Mouse (Mus musculus): ENCODE measurements around the gene Nhlrc4. TPM values are rescaled to one million over a fixed set of nuclear protein-coding genes. Genes with fewer than 3 reads are reported as not detected.

Nhlrc4 gene
- polyA plus RNA-seq, 1 experiment from 2014 or later: 0.28 TPM

DNA sequence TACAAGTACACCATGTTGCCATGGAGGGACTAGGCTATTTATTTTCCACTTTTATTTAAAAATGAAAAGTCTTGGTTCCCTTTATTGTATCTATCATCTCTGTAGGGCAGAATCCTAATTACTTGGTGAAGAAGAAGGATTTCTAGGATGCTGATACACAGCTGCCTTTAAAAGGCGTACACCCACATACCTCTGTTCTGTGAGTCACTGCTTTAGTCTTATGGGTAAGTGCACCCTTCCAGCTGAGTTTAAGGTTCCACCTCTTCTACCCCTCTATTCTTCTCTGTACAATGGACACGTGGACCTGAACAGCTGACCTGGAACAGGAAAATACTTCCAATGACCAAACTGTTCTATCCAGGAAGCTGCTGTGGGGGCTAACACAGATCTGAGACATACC lies 37.1 kb downstream of the Nhlrc4 start:
- peaks cover 4% of the 10 kb centered on the region; the same call in 1 of the 2 replicates for H3K36me3 ChIP-seq (ENCODE audit: control insufficient read depth, insufficient read depth, low read length)

DNA sequence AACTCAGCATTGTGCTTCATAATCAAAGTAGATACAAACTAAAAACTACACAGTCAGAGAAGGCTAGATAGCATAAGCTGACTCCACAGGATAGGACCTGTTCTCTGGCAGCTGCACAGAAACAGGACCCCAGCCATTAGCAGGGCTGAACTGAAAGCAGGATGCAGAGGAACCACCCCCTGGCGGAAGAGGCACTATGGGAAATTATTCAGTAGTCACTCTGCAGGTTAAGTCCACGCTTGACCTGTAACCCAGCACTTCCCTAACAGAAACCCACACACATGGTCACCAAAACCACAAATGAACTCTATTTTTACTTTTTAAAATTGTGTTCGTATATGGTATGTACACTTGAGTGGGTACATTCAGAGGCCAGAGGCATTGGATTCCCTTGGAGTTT lies 41.7 kb downstream of the Nhlrc4 start:
- H3K27ac ChIP-seq (ENCODE audit: low read depth, low read length): no peak overlapping the region
- 81% methylated on average over 3 of the region's 3 CpGs for WGBS
- H3K36me3 ChIP-seq (ENCODE audit: control insufficient read depth, insufficient read depth, low read length): no peaks in the 10 kb centered on the region; the same call in 1 of the 2 replicates
- no peak overlapping the region for H3K4me3 ChIP-seq (ENCODE audit: low read length)
- no peaks in the 10 kb centered on the region for H3K9me3 ChIP-seq (ENCODE audit: control insufficient read depth, low read length)
- ATAC-seq (ENCODE audit: low FRiP score, low TSS enrichment): no peak
- no peak overlapping the region for H3K9ac ChIP-seq (ENCODE audit: low read depth, low read length)
- H3K27me3 ChIP-seq (ENCODE audit: control insufficient read depth, insufficient read depth, low read length): no peaks in the 10 kb centered on the region
- no peaks in the 10 kb centered on the region for H3K4me1 ChIP-seq (ENCODE audit: control insufficient read depth, insufficient read depth, low read length)
- no peak overlapping the region for H3K4me2 ChIP-seq (replicated peaks; ENCODE audit: low read depth, low read length)

More for the DNA sequence above, 37.1 kb downstream of the Nhlrc4 start:
- Histone ChIP-seq H3K9me3 (ENCODE audit: control insufficient read depth, low read length) (no peaks in the 10 kb centered on the region), H3K9ac (ENCODE audit: low read depth, low read length) (no peak overlapping the region), H3K27ac (ENCODE audit: low read depth, low read length) (no peak overlapping the region), H3K27me3 (ENCODE audit: control insufficient read depth, insufficient read depth, low read length) (no peaks in the 10 kb centered on the region), H3K4me3 (ENCODE audit: low read length) (no peak overlapping the region), H3K4me1 (ENCODE audit: control insufficient read depth, insufficient read depth, low read length) (no peaks in the 10 kb centered on the region), H3K4me2 (replicated peaks; ENCODE audit: low read depth, low read length) (no peak overlapping the region)
- no peak for ATAC-seq (ENCODE audit: low FRiP score, low TSS enrichment)
- 91% methylated on average over 2 of the region's 2 CpGs for WGBS

DNA sequence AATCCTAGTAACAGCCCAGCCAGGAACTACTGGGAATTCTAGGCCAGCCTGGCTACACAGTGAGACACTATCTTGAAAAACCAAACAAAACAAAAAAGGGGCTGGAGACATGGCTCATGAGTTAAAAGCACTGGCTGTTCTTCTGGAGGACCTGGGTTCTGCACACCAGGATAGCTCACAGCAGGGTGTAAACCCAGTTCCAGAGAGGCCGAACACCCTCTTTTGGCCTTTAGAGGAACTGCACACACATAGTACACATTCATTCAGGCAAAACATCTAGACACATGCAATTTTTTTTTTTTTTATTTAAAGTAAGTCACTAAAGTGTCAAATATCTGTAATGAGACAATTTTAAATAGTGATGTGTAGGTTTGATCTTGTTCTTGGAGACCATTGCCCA lies 44.6 kb downstream of the Nhlrc4 start:
- no peaks in the 10 kb centered on the region for H3K9me3 ChIP-seq (ENCODE audit: control insufficient read depth, low read length)
- no peak overlapping the region for H3K4me3 ChIP-seq (ENCODE audit: low read length)
- no peak for ATAC-seq (ENCODE audit: low FRiP score, low TSS enrichment)
- no peak overlapping the region for H3K4me2 ChIP-seq (replicated peaks; ENCODE audit: low read depth, low read length)
- no peak overlapping the region for H3K9ac ChIP-seq (ENCODE audit: low read depth, low read length)
- H3K36me3 ChIP-seq (ENCODE audit: control insufficient read depth, insufficient read depth, low read length): no peaks in the 10 kb centered on the region; the same call in 1 of the 2 replicates
- peaks cover 6% of the 10 kb centered on the region; the same call in 1 of the 2 replicates for H3K4me1 ChIP-seq (ENCODE audit: control insufficient read depth, insufficient read depth, low read length)
- 100% methylated on average over 1 of the region's 1 CpGs for WGBS
- no peaks in the 10 kb centered on the region for H3K27me3 ChIP-seq (ENCODE audit: control insufficient read depth, insufficient read depth, low read length)
- no peak overlapping the region for H3K27ac ChIP-seq (ENCODE audit: low read depth, low read length)

DNA sequence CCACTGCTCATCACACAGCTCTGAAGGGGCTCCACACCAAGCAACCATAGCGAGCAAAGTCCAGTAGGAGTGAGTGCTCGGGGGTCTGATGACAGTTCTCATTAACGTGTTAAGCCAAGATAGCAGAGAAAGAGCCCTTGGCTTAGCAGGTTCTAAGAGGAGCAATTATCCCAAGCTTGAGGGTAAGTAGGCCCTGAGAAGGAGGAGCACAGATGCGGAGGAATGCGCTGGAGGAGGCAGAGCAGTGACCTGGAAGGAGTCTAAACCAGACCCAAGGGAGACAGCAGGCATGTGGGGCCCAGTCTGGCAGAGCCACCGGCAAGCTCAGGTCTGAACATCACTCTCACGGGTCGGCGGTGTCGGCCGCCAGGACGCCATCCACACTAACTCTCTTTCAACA lies 48.9 kb downstream of the Nhlrc4 start:
- Histone ChIP-seq H3K4me3 (ENCODE audit: low read length) (no peak overlapping the region), H3K27ac (ENCODE audit: low read depth, low read length) (peak overlapping the region; percentile 55; the same call in 1 of the 2 replicates)
- 58% methylated on average over 12 of the region's 12 CpGs for WGBS

DNA sequence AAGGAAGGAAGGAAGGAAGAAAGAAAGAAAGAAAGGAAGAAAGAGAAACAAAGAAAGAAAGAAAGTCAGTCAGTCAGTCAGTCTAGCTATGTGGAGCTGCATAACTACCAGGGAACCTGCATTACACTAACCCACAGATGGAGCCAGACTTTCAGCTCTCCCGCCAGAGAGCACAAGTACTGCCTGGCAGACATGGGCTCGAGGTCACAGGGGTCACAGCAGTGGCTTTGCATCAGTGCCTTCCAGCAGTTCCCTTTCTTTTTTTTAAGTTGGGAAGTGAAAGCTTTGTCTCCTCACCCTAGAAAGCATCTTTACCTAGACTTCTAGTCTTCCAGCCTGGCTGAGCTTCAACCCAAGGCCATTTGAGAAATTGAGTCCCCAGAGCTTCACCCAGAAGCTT lies 49.3 kb downstream of the Nhlrc4 start:
- no peak overlapping the region for H3K9ac ChIP-seq (ENCODE audit: low read depth, low read length)
- H3K9me3 ChIP-seq (ENCODE audit: control insufficient read depth, low read length): no peaks in the 10 kb centered on the region
- no peaks in the 10 kb centered on the region for H3K36me3 ChIP-seq (ENCODE audit: control insufficient read depth, insufficient read depth, low read length)
- H3K27ac ChIP-seq (ENCODE audit: low read depth, low read length): peak overlapping the region; percentile 55; the same call in 1 of the 2 replicates
- 31% methylated on average over 2 of the region's 2 CpGs for WGBS
- ATAC-seq (ENCODE audit: low FRiP score, low TSS enrichment): no peak
- no peak overlapping the region for H3K4me3 ChIP-seq (ENCODE audit: low read length)
- no peak overlapping the region for H3K4me2 ChIP-seq (replicated peaks; ENCODE audit: low read depth, low read length)
- peaks cover 6% of the 10 kb centered on the region; the same call in 1 of the 2 replicates for H3K4me1 ChIP-seq (ENCODE audit: control insufficient read depth, insufficient read depth, low read length)
- no peaks in the 10 kb centered on the region for H3K27me3 ChIP-seq (ENCODE audit: control insufficient read depth, insufficient read depth, low read length)

More for the DNA sequence above, 48.9 kb downstream of the Nhlrc4 start:
- H3K4me2 ChIP-seq (replicated peaks; ENCODE audit: low read depth, low read length): no peak overlapping the region
- no peaks in the 10 kb centered on the region; the same call in 1 of the 2 replicates for H3K36me3 ChIP-seq (ENCODE audit: control insufficient read depth, insufficient read depth, low read length)
- no peak for ATAC-seq (ENCODE audit: low FRiP score, low TSS enrichment)
- H3K9me3 ChIP-seq (ENCODE audit: control insufficient read depth, low read length): no peaks in the 10 kb centered on the region
- H3K9ac ChIP-seq (ENCODE audit: low read depth, low read length): peak overlapping the region; percentile 23; the same call in 1 of the 2 replicates
- H3K27me3 ChIP-seq (ENCODE audit: control insufficient read depth, insufficient read depth, low read length): no peaks in the 10 kb centered on the region
- H3K4me1 ChIP-seq (ENCODE audit: control insufficient read depth, insufficient read depth, low read length): peaks cover 6% of the 10 kb centered on the region; the same call in 1 of the 2 replicates

DNA sequence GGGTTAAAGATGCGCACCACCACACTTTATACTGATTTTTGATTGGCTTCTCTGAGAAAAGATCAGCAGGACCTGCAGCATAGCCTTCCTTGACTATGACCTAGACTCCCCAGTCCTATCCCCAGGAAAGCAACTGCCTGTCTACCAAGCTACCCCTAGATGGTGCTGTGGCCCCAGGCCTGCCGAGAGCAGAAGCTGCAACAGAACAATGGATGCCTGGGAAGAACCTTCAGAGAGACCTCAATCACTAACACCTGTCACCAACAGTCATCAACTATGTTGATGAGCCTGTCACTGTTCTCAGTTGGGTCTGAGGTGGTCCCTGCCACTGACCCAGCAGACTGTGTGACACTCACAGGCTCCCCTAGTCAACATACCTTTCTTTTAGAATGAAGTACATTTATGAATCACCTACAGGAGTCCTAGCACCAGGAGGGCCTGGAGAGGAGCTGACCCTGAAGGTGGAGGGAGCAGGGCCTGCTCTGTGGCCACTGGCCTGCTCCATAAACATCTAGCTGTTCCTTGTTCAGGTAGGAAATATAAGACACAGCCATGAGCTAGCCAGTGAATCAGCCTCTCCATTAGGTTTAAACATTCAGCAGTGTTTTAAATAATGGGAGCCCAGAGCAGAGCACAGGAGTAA lies 50.7 kb downstream of the Nhlrc4 start:
- peak; percentile 81 for ATAC-seq (ENCODE audit: low FRiP score, low TSS enrichment)
- Histone ChIP-seq H3K9me3 (ENCODE audit: control insufficient read depth, low read length) (no peaks in the 10 kb centered on the region), H3K4me1 (ENCODE audit: control insufficient read depth, insufficient read depth, low read length) (peaks cover 6% of the 10 kb centered on the region; the same call in 1 of the 2 replicates), H3K27ac (ENCODE audit: low read depth, low read length) (no peak overlapping the region), H3K4me2 (replicated peaks; ENCODE audit: low read depth, low read length) (no peak overlapping the region), H3K27me3 (ENCODE audit: control insufficient read depth, insufficient read depth, low read length) (no peaks in the 10 kb centered on the region), H3K4me3 (ENCODE audit: low read length) (no peak overlapping the region), H3K36me3 (ENCODE audit: control insufficient read depth, insufficient read depth, low read length) (peaks cover 10% of the 10 kb centered on the region; the same call in 1 of the 2 replicates), H3K9ac (ENCODE audit: low read depth, low read length) (no peak overlapping the region)
- 35% methylated on average over 2 of the region's 2 CpGs for whole genome bisulfite sequencing

Other genes with a start within 250 kb of the Nhlrc4 start
- gene Gng13, start 227.8 kb downstream of the Nhlrc4 start, polyA plus RNA-seq (2014; fragmentation: Nextera tagmentation; extraction: Ambion mirVana): 0.50 and 1.5 TPM in 2 replicates
- 17.3 and 26.0 TPM in 2 replicates for gene Chtf18, start 217.5 kb downstream of the Nhlrc4 start, polyA plus RNA-seq (2014; fragmentation: Nextera tagmentation; extraction: Ambion mirVana)
- gene Rpusd1, start 217.3 kb downstream of the Nhlrc4 start, polyA plus RNA-seq (2014; fragmentation: Nextera tagmentation; extraction: Ambion mirVana): 21.6 and 22.1 TPM in 2 replicates
- not detected in 2 replicates for gene Mslnl, start 208.9 kb downstream of the Nhlrc4 start, polyA plus RNA-seq (2014; fragmentation: Nextera tagmentation; extraction: Ambion mirVana)
- 2.6 and 3.3 TPM in 2 replicates for gene Msln, start 190.6 kb downstream of the Nhlrc4 start, polyA plus RNA-seq (2014; fragmentation: Nextera tagmentation; extraction: Ambion mirVana)
- gene Narfl, start 171.2 kb downstream of the Nhlrc4 start, polyA plus RNA-seq (2014; fragmentation: Nextera tagmentation; extraction: Ambion mirVana): 25.3 and 27.3 TPM in 2 replicates
- 75.4 and 75.6 TPM in 2 replicates for gene Haghl, start 159.3 kb downstream of the Nhlrc4 start, polyA plus RNA-seq (2014; fragmentation: Nextera tagmentation; extraction: Ambion mirVana)
- gene Ccdc78, start 158.4 kb downstream of the Nhlrc4 start, polyA plus RNA-seq (2014; fragmentation: Nextera tagmentation; extraction: Ambion mirVana): 0.32 and 0.41 TPM in 2 replicates
- gene Fam173a, start 152.1 kb downstream of the Nhlrc4 start, polyA plus RNA-seq (2014; fragmentation: Nextera tagmentation; extraction: Ambion mirVana): 90.2 and 111 TPM in 2 replicates
- not detected in 2 replicates for gene AC134908.4, start 149.3 kb downstream of the Nhlrc4 start, polyA plus RNA-seq (2014; fragmentation: Nextera tagmentation; extraction: Ambion mirVana)
- gene Metrn, start 147.8 kb downstream of the Nhlrc4 start, polyA plus RNA-seq (2014; fragmentation: Nextera tagmentation; extraction: Ambion mirVana): 8.2 and 28.6 TPM in 2 replicates
- 1.1 and 1.3 TPM in 2 replicates for gene Fbxl16, start 135.9 kb downstream of the Nhlrc4 start, polyA plus RNA-seq (2014; fragmentation: Nextera tagmentation; extraction: Ambion mirVana)
- 21.4 and 32.0 TPM in 2 replicates for gene Wdr24, start 121.3 kb downstream of the Nhlrc4 start, polyA plus RNA-seq (2014; fragmentation: Nextera tagmentation; extraction: Ambion mirVana)
- gene Jmjd8, start 116.1 kb downstream of the Nhlrc4 start, polyA plus RNA-seq (2014; fragmentation: Nextera tagmentation; extraction: Ambion mirVana): 45.7 and 47.0 TPM in 2 replicates
- 350 and 425 TPM in 2 replicates for gene Stub1, start 111.6 kb downstream of the Nhlrc4 start, polyA plus RNA-seq (2014; fragmentation: Nextera tagmentation; extraction: Ambion mirVana)
- gene Rhbdl1, start 107.7 kb downstream of the Nhlrc4 start, polyA plus RNA-seq (2014; fragmentation: Nextera tagmentation; extraction: Ambion mirVana): 2.0 and 2.5 TPM in 2 replicates
- 1.7 and 2.6 TPM in 2 replicates for gene Gm20683, start 103.2 kb downstream of the Nhlrc4 start, polyA plus RNA-seq (2014; fragmentation: Nextera tagmentation; extraction: Ambion mirVana)
- 13.0 and 21.7 TPM in 2 replicates for gene Rhot2, start 100.1 kb downstream of the Nhlrc4 start, polyA plus RNA-seq (2014; fragmentation: Nextera tagmentation; extraction: Ambion mirVana)
- gene Wdr90, start 83.5 kb downstream of the Nhlrc4 start, polyA plus RNA-seq (2014; fragmentation: Nextera tagmentation; extraction: Ambion mirVana): 21.4 and 27.5 TPM in 2 replicates
- 40.0 and 41.4 TPM in 2 replicates for gene Mcrip2, start 76.2 kb downstream of the Nhlrc4 start, polyA plus RNA-seq (2014; fragmentation: Nextera tagmentation; extraction: Ambion mirVana)
- gene Mettl26, start 69.9 kb downstream of the Nhlrc4 start, polyA plus RNA-seq (2014; fragmentation: Nextera tagmentation; extraction: Ambion mirVana): 83.9 and 85.3 TPM in 2 replicates
- 0.99 and 1.2 TPM in 2 replicates for gene Wfikkn1, start 64.1 kb downstream of the Nhlrc4 start, polyA plus RNA-seq (2014; fragmentation: Nextera tagmentation; extraction: Ambion mirVana)
- gene Rab40c, start 25.2 kb downstream of the Nhlrc4 start, polyA plus RNA-seq (2014; fragmentation: Nextera tagmentation; extraction: Ambion mirVana): 17.2 and 20.4 TPM in 2 replicates
- 51.5 and 77.2 TPM in 2 replicates for gene Pigq, start within 50 bp of the Nhlrc4 start, polyA plus RNA-seq (2014; fragmentation: Nextera tagmentation; extraction: Ambion mirVana)
- gene A930017K11Rik, start 7.6 kb upstream of the Nhlrc4 start, polyA plus RNA-seq (2014; fragmentation: Nextera tagmentation; extraction: Ambion mirVana): 2.8 and 4.4 TPM in 2 replicates
- 27.1 and 35.3 TPM in 2 replicates for gene Capn15, start 40.8 kb upstream of the Nhlrc4 start, polyA plus RNA-seq (2014; fragmentation: Nextera tagmentation; extraction: Ambion mirVana)
- gene Rab11fip3, start 124.6 kb upstream of the Nhlrc4 start, polyA plus RNA-seq (2014; fragmentation: Nextera tagmentation; extraction: Ambion mirVana): 15.0 and 24.2 TPM in 2 replicates
- 24.6 and 35.1 TPM in 2 replicates for gene Decr2, start 145.4 kb upstream of the Nhlrc4 start, polyA plus RNA-seq (2014; fragmentation: Nextera tagmentation; extraction: Ambion mirVana)
- 107 and 146 TPM in 2 replicates for gene Nme4, start 150.6 kb upstream of the Nhlrc4 start, polyA plus RNA-seq (2014; fragmentation: Nextera tagmentation; extraction: Ambion mirVana)
- gene Tmem8, start 168.3 kb upstream of the Nhlrc4 start, polyA plus RNA-seq (2014; fragmentation: Nextera tagmentation; extraction: Ambion mirVana): 2.5 and 2.6 TPM in 2 replicates
- 225 and 241 TPM in 2 replicates for gene Mrpl28, start 178.5 kb upstream of the Nhlrc4 start, polyA plus RNA-seq (2014; fragmentation: Nextera tagmentation; extraction: Ambion mirVana)
- gene Axin1, start 193.7 kb upstream of the Nhlrc4 start, polyA plus RNA-seq (2014; fragmentation: Nextera tagmentation; extraction: Ambion mirVana): 8.9 and 10.2 TPM in 2 replicates